Mouse (Mus musculus): ENCODE results near the gene Fth1. TPM values are rescaled to one million over a fixed set of nuclear protein-coding genes. Genes with fewer than 3 reads are reported as not detected.
"Not testable (repeated sequence)": the region's sequence is repeated elsewhere in the genome, so short reads cannot be mapped to it uniquely, and the experiment has no call there.

The Fth1 gene
- total RNA-seq, 2 experiments from 2014 or later = 2,032 to 2,040 TPM

- no peak for DNase-seq
These were observed 19.6 kb upstream of the Fth1 start for GRCm38 (mm10) chr19:9960769-9961168.

- no peak for DNase-seq
These were observed 16.0 kb upstream of the Fth1 start for GRCm38 (mm10) chr19:9964205-9964916.

- no peak for DNase-seq
These were observed 14.1 kb upstream of the Fth1 start for GRCm38 (mm10) chr19:9966096-9966867.

GRCm38 (mm10) chr19:9968081-9968787 lies 12.2 kb upstream of the Fth1 start:
- no peak for DNase-seq

GRCm38 (mm10) chr19:9974853-9975252 lies 5.5 kb upstream of the Fth1 start:
- DNase-seq = not testable (repeated sequence)

GRCm38 (mm10) chr19:9977085-9977484 lies 3.3 kb upstream of the Fth1 start:
- no peak for DNase-seq

- DNase-seq = peak; percentile 88
These were observed 1.9 kb upstream of the Fth1 start for GRCm38 (mm10) chr19:9978431-9978951.

- no peak for DNase-seq
These were observed 1.2 kb upstream of the Fth1 start for GRCm38 (mm10) chr19:9979156-9979555.

- DNase-seq = no peak
These were observed 1.2 kb downstream of the Fth1 start for GRCm38 (mm10) chr19:9981621-9982020.

- peak; percentile 98 for DNase-seq
These were observed 1.9 kb downstream of the Fth1 start for GRCm38 (mm10) chr19:9982151-9982851.

GRCm38 (mm10) chr19:9982852-9983542 lies 2.6 kb downstream of the Fth1 start:
- peak; percentile 86 for DNase-seq

- DNase-seq = no peak
These were observed 4.0 kb downstream of the Fth1 start for GRCm38 (mm10) chr19:9984111-9985055.

GRCm38 (mm10) chr19:9985190-9985899 lies 4.9 kb downstream of the Fth1 start:
- no peak for DNase-seq

GRCm38 (mm10) chr19:9985900-9986421 lies 5.6 kb downstream of the Fth1 start:
- no peak for DNase-seq

- no peak for DNase-seq
These were observed 6.8 kb downstream of the Fth1 start for GRCm38 (mm10) chr19:9987192-9987591.

GRCm38 (mm10) chr19:9987593-9987992 lies 7.2 kb downstream of the Fth1 start:
- DNase-seq = no peak

GRCm38 (mm10) chr19:9989171-9989883 lies 8.9 kb downstream of the Fth1 start:
- DNase-seq = peak; percentile 49

- DNase-seq = no peak
These were observed 9.5 kb downstream of the Fth1 start for GRCm38 (mm10) chr19:9989884-9990256.

GRCm38 (mm10) chr19:9991304-9991703 lies 10.9 kb downstream of the Fth1 start:
- peak; percentile 90 for DNase-seq

All from adrenal gland, postnatal 10 days (tissue).